ENCODE assay signal across 10 mouse cellular contexts in genomic region chr2:35614411-35614810, GRCm38 (mm10). TPM values are rescaled to one million over a fixed set of nuclear protein-coding genes. Genes with fewer than 3 reads are reported as not detected.
DNase-seq lines count a peak whose midpoint lies in the region; ATAC-seq and TF ChIP-seq lines count a peak whose summit lies in the region.
"Had no signal": no experiment of that assay in that cellular context is flagged by ENCODE, and none has a peak within 500 bp of the region (broad histone marks: within the 10 kb centered on the region; RNA-seq: fewer than 3 reads in every experiment).

No protein-coding gene starts in this region.

- dilution Hi-C loops in CH12.LX (cut with MboI; ENCODE audit: extremely low pct_ligation_motif_present, extremely low pct_unique_long_range_greater_than_20kb, low sequenced_read_pairs) = no loop called here

- in situ Hi-C loops in CH12.LX (cut with MboI; ENCODE audit: low pct_ligation_motif_present, low pct_unique_long_range_greater_than_20kb, low sequenced_read_pairs) = no loop called here

- no peaks in the 10 kb centered on the region for H3K79me2 ChIP-seq in CH12.LX (replicated peaks; ENCODE audit: control insufficient read depth, extremely low read depth, insufficient read depth, poor library complexity, severe bottlenecking)

- H3K27ac ChIP-seq in hindbrain, embryonic 13.5 days = 0 out of 2 replicates have a peak overlapping the region, but pooled peaks have one; percentile 10
- H3K27ac ChIP-seq in hindbrain, postnatal 0 days = no peak overlapping the region
- peak overlapping the region; percentile 58 for H3K27ac ChIP-seq in CH12.LX (ENCODE audit: insufficient read depth, low read depth)
- peak overlapping the region; percentile 71 for H3K27ac ChIP-seq in ES-Bruce4 (ENCODE audit: insufficient read depth, low read length)
- peak overlapping the region; percentile 46 for H3K27ac ChIP-seq in heart, postnatal 0 days (ENCODE audit: low read depth)

- no peak for TF ChIP-seq CTCF in hindbrain, postnatal 0 days (IDR thresholded peaks at IDR 0.05; ENCODE audit: low read depth)
- TF ChIP-seq CTCF in CH12.LX (conservative IDR thresholded peaks at IDR 0.05 in 1 of 2, IDR thresholded peaks at IDR 0.05 in 1 of 2; ENCODE audit: low read depth in 2 of 2, low read length in 2 of 2) (no peak), ES-Bruce4 (IDR thresholded peaks at IDR 0.05; ENCODE audit: low read depth, low read length) (no peak)
- no peak for TF ChIP-seq CTCF in heart, postnatal 0 days (IDR thresholded peaks at IDR 0.05; ENCODE audit: low read depth)

- no peak for TF ChIP-seq RAD21 in CH12.LX (IDR thresholded peaks at IDR 0.05; ENCODE audit: low read depth, low read length)

- H3K36me3 ChIP-seq in hindbrain, embryonic 13.5 days = no peaks in the 10 kb centered on the region
- H3K36me3 ChIP-seq in hindbrain, postnatal 0 days (ENCODE audit: insufficient read depth, low read length) = no peaks in the 10 kb centered on the region
- H3K36me3 ChIP-seq in CH12.LX (replicated peaks in 1 of 2; ENCODE audit: control insufficient read depth in 1 of 2, insufficient read depth in 1 of 2, low read length in 1 of 2) (no peaks in the 10 kb centered on the region), ES-Bruce4 (ENCODE audit: control insufficient read depth, insufficient read depth, low read length, poor library complexity, severe bottlenecking) (no peaks in the 10 kb centered on the region)
- no peaks in the 10 kb centered on the region for H3K36me3 ChIP-seq in heart, postnatal 0 days (replicated peaks; ENCODE audit: control insufficient read depth, insufficient read depth, low read length)

- no peak for DNase-seq in hindbrain, postnatal 0 days (ENCODE audit: low spot score)
- no peak for DNase-seq in CH12.LX (ENCODE audit: extremely low read depth)
- no peak for DNase-seq in heart, postnatal 0 days (ENCODE audit: low spot score)
- DNase-seq in embryo, embryonic 10.5 days (ENCODE audit: low spot score) = no peak
- DNase-seq: kidney, adult 18-20 months; midbrain, embryonic 14.5 days had no signal

- H3K4me2 ChIP-seq in hindbrain, embryonic 13.5 days = no peak overlapping the region
- no peak overlapping the region for H3K4me2 ChIP-seq in hindbrain, postnatal 0 days (ENCODE audit: low read depth, low read length)
- H3K4me2 ChIP-seq in CH12.LX (ENCODE audit: insufficient read depth, low read depth, poor library complexity, severe bottlenecking) = peak overlapping the region; percentile 8
- no peak overlapping the region for H3K4me2 ChIP-seq in heart, postnatal 0 days (ENCODE audit: low read depth, low read length)

- no peak overlapping the region for H3K4me3 ChIP-seq in hindbrain, embryonic 13.5 days
- no peak overlapping the region for H3K4me3 ChIP-seq in hindbrain, postnatal 0 days (ENCODE audit: low read length)
- H3K4me3 ChIP-seq in CH12.LX (replicated peaks in 1 of 3; ENCODE audit: low read depth in 2 of 3, low read length in 2 of 3, poor library complexity in 1 of 3) = no peak overlapping the region
- H3K4me3 ChIP-seq in ES-Bruce4 (ENCODE audit: low read depth, low read length) = no peak overlapping the region
- H3K4me3 ChIP-seq in heart, postnatal 0 days (ENCODE audit: low read depth, low read length) = no peak overlapping the region

- no peaks in the 10 kb centered on the region for H3K9me3 ChIP-seq in hindbrain, embryonic 13.5 days
- H3K9me3 ChIP-seq in hindbrain, postnatal 0 days (ENCODE audit: low read length) = no peaks in the 10 kb centered on the region
- no peaks in the 10 kb centered on the region for H3K9me3 ChIP-seq in CH12.LX (replicated peaks; ENCODE audit: low read length)
- H3K9me3 ChIP-seq in ES-Bruce4 (replicated peaks; ENCODE audit: control insufficient read depth, insufficient read depth, low read length, poor library complexity, severe bottlenecking) = no peaks in the 10 kb centered on the region
- no peaks in the 10 kb centered on the region for H3K9me3 ChIP-seq in heart, postnatal 0 days (replicated peaks; ENCODE audit: control insufficient read depth, low read length)

- ATAC-seq in hindbrain, embryonic 13.5 days (ENCODE audit: low FRiP score) = no peak
- ATAC-seq in hindbrain, postnatal 0 days = no peak
- ATAC-seq in heart, postnatal 0 days (ENCODE audit: insufficient read depth, low read depth) = no peak
- ATAC-seq in inflammation-experienced regulatory T-cells, adult 6 months = no peak
- ATAC-seq: forebrain, embryonic 16.5 days had no signal

- no peak overlapping the region for H3K9ac ChIP-seq in hindbrain, embryonic 13.5 days
- H3K9ac ChIP-seq in hindbrain, postnatal 0 days (replicated peaks; ENCODE audit: low read length) = no peak overlapping the region
- H3K9ac ChIP-seq in CH12.LX (ENCODE audit: insufficient read depth, low read depth) (no peak overlapping the region; the same call in 1 of the 2 replicates), ES-Bruce4 (ENCODE audit: low read depth, poor library complexity, severe bottlenecking) (no peak overlapping the region)
- H3K9ac ChIP-seq in heart, postnatal 0 days (replicated peaks; ENCODE audit: low read depth, low read length) = no peak overlapping the region

- TF ChIP-seq POLR2A in CH12.LX (IDR thresholded peaks at IDR 0.05; ENCODE audit: low read depth, low read length) (no peak), ES-Bruce4 (IDR thresholded peaks at IDR 0.05; ENCODE audit: insufficient read depth, low read length) (no peak)

- H3K4me1 ChIP-seq in hindbrain, embryonic 13.5 days (replicated peaks) = peaks cover 46% of the 10 kb centered on the region
- H3K4me1 ChIP-seq in hindbrain, postnatal 0 days (ENCODE audit: insufficient read depth, low read length) = peaks cover 14% of the 10 kb centered on the region
- H3K4me1 ChIP-seq in CH12.LX (ENCODE audit: control insufficient read depth in 1 of 2, insufficient read depth in 2 of 2) = peaks cover 63 to 97% of the 10 kb centered on the region in 2 experiments
- H3K4me1 ChIP-seq in ES-Bruce4 (ENCODE audit: control insufficient read depth, insufficient read depth, low read length) = peaks cover 29% of the 10 kb centered on the region
- peaks cover 53% of the 10 kb centered on the region for H3K4me1 ChIP-seq in heart, postnatal 0 days (ENCODE audit: control insufficient read depth, insufficient read depth)

- TF ChIP-seq EP300 in CH12.LX (IDR thresholded peaks at IDR 0.05; ENCODE audit: low read length) = no peak
- no peak for TF ChIP-seq EP300 in ES-Bruce4 (IDR thresholded peaks at IDR 0.05; ENCODE audit: insufficient read depth, low read depth, low read length)
- TF ChIP-seq EP300 in heart, postnatal 0 days (IDR thresholded peaks at IDR 0.05; ENCODE audit: low read depth) = no peak

- 58% methylated on average over 3 of the region's 3 CpGs for WGBS in hindbrain, embryonic 13.5 days
- WGBS in hindbrain, postnatal 0 days = 46% methylated on average over 3 of the region's 3 CpGs
- WGBS in heart, postnatal 0 days = 45% methylated on average over 3 of the region's 3 CpGs

- 0 out of 2 replicates have a peak, but pooled peaks cover 4% of the 10 kb centered on the region for H3K27me3 ChIP-seq in hindbrain, embryonic 13.5 days
- H3K27me3 ChIP-seq in hindbrain, postnatal 0 days (ENCODE audit: insufficient read depth, low read length) = no peaks in the 10 kb centered on the region
- H3K27me3 ChIP-seq in CH12.LX (replicated peaks) (no peaks in the 10 kb centered on the region), ES-Bruce4 (ENCODE audit: control insufficient read depth, insufficient read depth, low read length, poor library complexity, severe bottlenecking) (no peaks in the 10 kb centered on the region)
- H3K27me3 ChIP-seq in heart, postnatal 0 days (ENCODE audit: control insufficient read depth, insufficient read depth, low read length) = no peaks in the 10 kb centered on the region

TF ChIP-seq in CH12.LX, 34 proteins besides CTCF, POLR2A, EP300 and RAD21:
- TF ChIP-seq MAX (IDR thresholded peaks at IDR 0.05; ENCODE audit: low read length) (no peak), TCF12 (IDR thresholded peaks at IDR 0.05; ENCODE audit: low read depth, low read length) (no peak), MYC (IDR thresholded peaks at IDR 0.05; ENCODE audit: low read depth, low read length) (no peak), POLR2AphosphoS2 (IDR thresholded peaks at IDR 0.05; ENCODE audit: low read depth, low read length) (no peak), ZKSCAN1 (IDR thresholded peaks at IDR 0.05; ENCODE audit: borderline replicate concordance, low read depth, low read length) (no peak), CHD1 (IDR thresholded peaks at IDR 0.05; ENCODE audit: low read depth, low read length) (no peak), UBTF (IDR thresholded peaks at IDR 0.05; ENCODE audit: low read depth, low read length) (no peak), ZC3H11A (IDR thresholded peaks at IDR 0.05; ENCODE audit: low read depth, low read length) (no peak), SMC3 (IDR thresholded peaks at IDR 0.05; ENCODE audit: low read depth, low read length) (no peak), PAX5 (IDR thresholded peaks at IDR 0.05; ENCODE audit: low read length) (no peak), MEF2A (IDR thresholded peaks at IDR 0.05; ENCODE audit: borderline replicate concordance, low read depth, low read length) (no peak), USF1 (IDR thresholded peaks at IDR 0.05; ENCODE audit: low read depth, low read length) (no peak), ETS1 (conservative IDR thresholded peaks at IDR 0.05; ENCODE audit: low read depth, low read length) (no peak), KAT2A (IDR thresholded peaks at IDR 0.05; ENCODE audit: insufficient replicate concordance, low read length) (no peak), RCOR1 (conservative IDR thresholded peaks at IDR 0.05; ENCODE audit: low read depth, low read length) (no peak), SIN3A (IDR thresholded peaks at IDR 0.05; ENCODE audit: low read length) (no peak), MXI1 (IDR thresholded peaks at IDR 0.05; ENCODE audit: low read depth, low read length) (no peak), CHD2 (IDR thresholded peaks at IDR 0.05; ENCODE audit: low read length) (no peak)
TF ChIP-seq in CH12.LX: peak in this region for 0.

RNA-seq across cellular contexts. Expression of gene Dab2ip, which starts 56.3 kb away (rescaled TPM):
- 31.2 and 38.8 TPM in 2 replicates for polyA plus RNA-seq in hindbrain, embryonic 13.5 days (2015; fragmentation: Nextera tagmentation; extraction: Ambion mirVana)
- total RNA-seq in hindbrain, postnatal 0 days (2014; rRNA removed) = 161 and 163 TPM in 2 replicates
- polyA plus RNA-seq in hindbrain, postnatal 0 days (2015; fragmentation: Nextera tagmentation; extraction: Ambion mirVana) = 64.5 and 69.9 TPM in 2 replicates
- 13.7 and 15.6 TPM in 2 replicates for total RNA-seq in CH12.LX (2012; rRNA removed)
- total RNA-seq in CH12.LX (2014; rRNA removed) = 4.3 and 4.9 TPM in 2 replicates
- 7.5 and 7.8 TPM in 2 replicates for polyA plus RNA-seq in CH12.LX (2012; ENCODE audit: insufficient read length, low read depth)
- 29.4 and 37.3 TPM in 2 replicates for polyA plus RNA-seq in ES-Bruce4 (2011; ENCODE audit: insufficient read depth, insufficient read length, low read depth, missing spikeins)
- 57.7 and 61.1 TPM in 2 replicates for total RNA-seq in heart, postnatal 0 days (2014; rRNA removed; ENCODE audit: low replicate concordance)
- 23.8 and 23.9 TPM in 2 replicates for polyA plus RNA-seq in heart, postnatal 0 days (2015; fragmentation: Nextera tagmentation; extraction: Ambion mirVana)
- under 1 TPM; 0.46 to 0.69 (median 0.54) TPM for polyA plus RNA-seq in inflammation-experienced regulatory T-cells, adult 6 months (2017; shearing (Covaris generic))
